Mouse (Mus musculus): ENCODE data around the gene Etnk2.

DNA sequence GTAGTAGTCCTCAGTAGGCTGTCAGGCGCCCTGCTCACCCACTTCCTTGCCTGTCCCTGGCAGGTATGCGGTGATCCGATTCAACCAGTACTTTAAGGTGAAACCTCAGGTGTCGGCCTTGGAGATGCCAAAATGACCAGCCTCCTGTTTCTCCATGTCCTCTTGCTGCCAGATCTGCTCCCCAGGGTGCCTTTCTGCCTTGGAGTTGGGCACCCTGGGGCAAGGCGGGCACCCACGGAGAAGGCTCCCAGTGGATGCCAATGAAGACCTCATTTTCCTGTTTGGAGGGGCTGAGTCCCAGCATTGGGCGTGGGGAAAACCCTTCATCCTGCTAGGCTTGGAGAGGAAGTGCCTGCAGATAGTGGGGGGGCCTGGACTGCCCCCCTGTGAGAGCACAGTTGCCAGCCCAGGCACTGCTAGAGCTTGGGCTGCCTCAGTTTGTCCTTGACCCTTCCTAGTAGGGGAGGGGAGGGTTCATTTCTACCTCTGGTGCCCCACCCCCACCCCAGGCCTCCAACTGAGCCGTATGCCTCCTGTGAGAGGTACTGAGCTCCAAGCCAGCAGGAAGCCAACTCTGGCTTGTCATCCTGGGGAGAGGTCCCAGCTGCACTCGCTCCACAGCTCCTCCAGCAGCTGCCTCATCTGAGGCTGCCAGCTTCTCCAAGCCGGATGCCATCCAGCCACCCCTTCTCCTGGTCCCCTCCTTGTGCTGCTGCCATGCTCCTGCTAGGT lies 16.0 kb downstream of the Etnk2 start:
- TF ChIP-seq POLR2A (IDR thresholded peaks at IDR 0.05; ENCODE audit: insufficient read depth, low read length) (no peak), EP300 (IDR thresholded peaks at IDR 0.05; ENCODE audit: insufficient read depth, low read depth, low read length) (peak; percentile 78)
